Mouse (Mus musculus): ENCODE measurements at regions not wholly inside any gene's neighbourhood (a gene's known extent, or its start where the extent isn't known, plus 50 kb on each side); places are given as distances from the start of the nearest gene placed in this dataset.

DNA sequence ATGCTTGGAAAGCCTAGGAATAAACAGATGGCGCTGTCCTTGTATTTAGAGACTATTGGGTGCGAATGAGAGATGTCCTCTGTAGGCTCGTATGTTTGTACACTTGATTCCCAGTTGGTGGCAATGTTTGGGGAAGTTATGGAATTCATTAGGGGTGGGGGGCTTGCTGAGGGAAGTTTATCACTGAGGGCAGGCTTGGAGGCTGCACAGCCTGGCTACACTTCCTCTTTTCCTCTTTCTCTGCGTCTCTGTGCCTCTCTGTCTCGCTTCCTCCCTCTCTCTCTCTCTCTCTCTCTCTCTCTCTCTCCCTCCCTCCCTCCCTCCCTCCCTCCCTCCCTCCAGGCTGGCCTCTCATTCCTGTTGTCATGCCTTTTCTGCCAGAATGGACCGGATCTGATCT lies 104.2 kb upstream of the Arid2 start:
- no peak for DNase-seq (ENCODE audit: low read depth)

DNA sequence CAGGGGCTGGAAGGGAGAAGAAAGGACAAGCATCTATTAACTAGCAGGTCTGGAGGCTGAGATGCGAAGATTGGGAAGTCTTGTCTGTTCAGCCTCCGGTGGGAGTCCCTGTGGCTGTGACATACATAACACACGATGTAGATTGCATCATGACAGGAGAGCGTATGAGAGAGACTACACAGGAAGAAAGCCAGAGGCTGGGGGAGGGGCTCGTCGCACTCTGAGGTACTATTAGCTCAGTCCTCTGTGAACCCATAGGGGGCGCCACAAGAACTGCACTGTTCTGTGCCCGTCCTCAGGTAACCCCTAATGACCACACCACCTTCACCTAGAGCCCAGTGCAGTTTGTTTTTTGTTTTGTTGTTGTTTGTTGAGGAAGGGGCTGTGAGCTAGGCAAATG lies 102.7 kb upstream of the Arid2 start:
- DNase-seq (ENCODE audit: low read depth): no peak

DNA sequence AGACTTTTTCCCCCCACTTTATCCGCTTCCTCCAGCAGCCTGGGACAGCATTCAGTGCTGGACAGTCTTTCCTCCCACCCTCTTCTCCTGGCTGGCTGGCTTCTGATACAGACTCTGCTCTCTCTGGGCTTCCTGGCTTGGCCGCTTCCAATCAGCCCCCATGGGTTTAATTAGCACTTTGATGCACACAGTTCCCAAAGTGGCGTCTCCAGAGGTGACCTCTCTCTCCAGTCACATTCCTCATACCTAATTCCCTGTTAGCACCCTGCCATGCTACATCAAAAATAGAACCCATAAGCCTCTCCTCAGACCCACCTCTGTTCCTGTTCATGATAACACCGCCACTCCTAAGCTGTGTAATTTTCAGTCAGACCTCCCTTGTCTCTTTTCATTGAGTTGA lies 101.9 kb upstream of the Arid2 start:
- DNase-seq (ENCODE audit: low read depth): no peak

DNA sequence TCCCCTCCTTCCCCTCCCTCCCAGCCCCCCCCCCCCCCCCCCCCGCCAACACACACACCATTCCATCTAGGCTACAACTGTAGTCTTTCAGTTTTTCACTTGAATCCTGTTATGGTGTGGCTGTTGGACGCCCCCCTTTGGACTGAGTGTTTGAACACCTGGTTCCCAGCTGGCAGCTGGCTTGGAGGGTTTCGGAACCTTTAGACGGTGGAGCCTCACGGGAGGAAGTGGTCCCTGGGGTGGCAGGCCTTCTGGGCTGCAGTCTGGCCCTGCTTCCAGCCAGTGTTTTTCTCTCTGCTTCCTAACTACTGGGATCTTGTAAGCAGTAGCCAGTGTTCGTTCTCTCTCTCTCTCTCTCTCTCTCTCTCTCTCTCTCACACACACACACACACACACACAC lies 101.4 kb upstream of the Arid2 start:
- DNase-seq (ENCODE audit: low read depth): no peak

DNA sequence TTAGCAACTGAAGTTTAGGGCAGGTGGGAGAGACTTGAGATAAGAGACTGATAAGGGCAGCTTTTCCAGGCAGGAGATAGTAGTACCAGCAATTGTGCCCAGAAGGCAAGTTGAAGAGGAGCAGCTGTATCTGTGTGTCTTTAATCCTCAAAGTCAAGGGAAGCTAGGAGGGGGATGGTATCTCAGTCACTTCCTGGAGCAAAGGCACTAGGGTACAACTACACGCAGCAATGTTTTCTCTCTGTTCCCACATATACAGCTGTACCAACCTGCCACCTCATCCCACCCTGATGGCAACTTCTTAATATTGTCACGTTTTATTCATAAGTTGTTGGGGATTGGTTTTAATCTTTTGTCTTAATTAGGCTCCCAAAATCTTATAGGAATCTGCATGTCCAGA lies 97.8 kb upstream of the Arid2 start:
- no peak for DNase-seq (ENCODE audit: low read depth)

DNA sequence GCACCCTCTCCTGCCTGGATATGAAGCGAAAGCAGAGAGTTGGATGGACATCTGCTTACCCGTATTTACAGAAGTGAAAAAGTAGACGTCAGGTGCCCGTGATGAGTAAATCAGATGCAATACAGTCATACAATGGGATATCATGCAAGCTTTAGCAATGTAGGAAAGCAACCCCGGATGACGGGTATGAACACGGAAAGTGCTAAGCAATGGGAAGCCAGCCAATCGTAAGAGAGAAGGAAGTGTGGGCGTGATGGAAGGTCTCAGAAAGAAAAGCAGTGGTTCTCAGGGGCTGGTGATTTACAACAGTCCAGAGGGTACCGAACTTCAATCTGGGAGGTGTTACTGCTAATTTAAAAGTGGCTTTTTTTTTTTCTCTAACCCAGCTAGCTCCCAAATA lies 89.9 kb upstream of the Arid2 start:
- no peak for DNase-seq (ENCODE audit: low read depth)

DNA sequence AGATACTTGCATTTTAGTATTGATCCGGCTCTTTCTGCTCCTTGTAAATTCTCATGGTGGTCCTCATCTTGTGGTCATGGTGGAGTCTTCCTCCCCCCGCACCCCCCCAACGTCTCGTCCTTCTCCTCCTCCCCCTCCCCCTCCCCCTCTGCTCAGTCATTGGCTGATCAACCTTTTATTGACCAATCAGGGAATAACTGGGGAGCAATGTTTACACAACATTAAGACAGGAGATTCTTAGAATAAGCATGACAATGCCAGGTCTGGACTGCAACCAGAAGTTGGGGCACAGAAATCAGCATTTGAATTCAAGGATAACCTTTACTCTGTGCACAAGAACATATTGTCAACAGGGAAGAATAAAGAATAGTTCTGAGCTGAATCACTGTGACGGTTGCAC lies 89.4 kb upstream of the Arid2 start:
- no peak for DNase-seq (ENCODE audit: low read depth)

DNA sequence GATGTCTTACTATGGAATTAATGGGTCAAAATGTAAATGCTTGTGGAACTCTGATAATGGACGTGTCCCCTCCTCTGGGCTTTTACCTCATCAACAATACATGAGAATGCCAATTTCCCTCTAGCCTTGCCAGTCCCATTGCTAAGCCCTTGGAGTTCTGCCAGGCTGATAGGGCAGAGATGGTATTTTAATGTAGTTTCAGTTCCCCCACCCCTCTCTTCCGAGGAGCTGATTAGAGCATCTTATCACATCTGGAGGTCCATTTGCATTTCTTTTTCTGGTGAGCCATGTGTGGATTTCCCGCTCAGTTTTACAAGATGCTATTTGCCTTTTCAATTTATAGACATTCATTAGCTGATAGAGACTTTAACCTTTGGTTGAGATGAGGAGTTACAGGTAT lies 86.0 kb upstream of the Arid2 start:
- no peak for DNase-seq (ENCODE audit: low read depth)

DNA sequence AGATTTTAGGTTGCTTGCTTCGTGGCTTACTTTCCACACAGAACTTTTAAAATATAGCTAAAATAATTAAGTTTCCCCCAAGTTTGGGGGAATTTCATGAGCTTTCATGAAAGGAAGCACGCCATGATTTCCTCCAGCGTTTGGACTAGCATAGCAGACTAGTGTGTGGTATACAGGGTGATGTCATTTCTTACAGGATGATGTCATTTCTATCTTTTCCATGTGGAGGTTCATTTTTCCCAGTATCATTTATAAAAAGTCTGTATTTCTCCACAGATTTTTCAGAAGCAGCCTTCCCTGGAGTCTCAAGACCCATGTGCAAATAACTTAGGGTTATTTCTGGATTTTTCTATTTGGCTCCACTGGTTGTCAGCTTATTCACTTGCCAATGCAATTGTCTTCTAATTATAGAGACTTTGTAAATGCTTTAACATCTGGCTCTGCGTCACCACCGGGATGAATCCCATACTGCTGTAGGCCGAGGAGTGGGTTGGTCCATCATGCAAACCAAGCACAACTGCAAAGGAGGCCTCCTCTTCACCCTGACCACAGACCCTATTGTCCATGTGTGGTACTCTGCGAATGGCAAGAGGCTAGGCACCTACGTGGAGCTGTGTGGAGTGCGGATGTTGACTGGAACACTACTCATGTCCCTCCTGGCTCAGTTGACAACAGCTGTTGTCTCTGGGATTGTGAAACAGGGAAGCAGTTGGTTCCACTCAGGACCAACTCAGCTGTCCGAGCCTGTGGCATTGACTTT lies 85.4 kb upstream of the Arid2 start:
- no peak for DNase-seq (ENCODE audit: low read depth)

DNA sequence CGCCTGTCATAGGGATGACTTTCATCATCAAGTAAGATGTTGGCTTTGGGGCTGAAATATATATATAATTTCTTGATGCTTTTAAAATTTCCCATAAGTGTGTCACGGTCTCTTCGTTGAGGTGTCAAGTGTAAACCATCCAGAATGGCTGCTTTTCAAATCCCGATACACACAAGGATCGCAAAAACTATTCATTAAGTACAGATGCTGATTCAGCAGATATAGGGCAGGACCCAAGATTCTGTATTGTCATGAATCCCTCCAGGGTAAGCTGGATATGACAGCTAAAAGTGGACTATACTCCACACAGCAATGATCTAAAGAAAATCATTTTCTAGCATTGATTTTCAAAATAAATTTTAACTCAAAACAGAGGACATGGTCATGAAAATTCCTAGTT lies 83.1 kb upstream of the Arid2 start:
- DNase-seq (ENCODE audit: low read depth): no peak

DNA sequence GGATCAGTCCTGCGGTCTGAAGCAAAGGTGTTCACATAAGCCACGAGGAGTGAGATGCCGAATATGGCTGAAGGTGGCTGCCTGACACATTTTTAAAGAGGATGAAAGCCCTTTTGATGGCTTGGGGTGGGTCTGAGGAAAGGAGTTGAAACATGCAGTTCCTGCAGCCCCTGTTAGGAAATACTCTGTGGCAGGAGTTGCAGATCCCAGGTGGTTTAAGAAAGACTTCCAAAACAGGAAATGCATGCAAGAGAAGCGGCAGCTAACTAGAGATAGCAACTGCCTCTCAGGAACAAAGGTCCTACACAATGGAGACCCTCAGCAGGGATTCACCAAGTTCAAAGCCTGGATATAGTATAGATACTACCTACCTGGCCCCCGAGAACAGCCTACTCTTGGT lies 82.7 kb upstream of the Arid2 start:
- no peak for DNase-seq (ENCODE audit: low read depth)

DNA sequence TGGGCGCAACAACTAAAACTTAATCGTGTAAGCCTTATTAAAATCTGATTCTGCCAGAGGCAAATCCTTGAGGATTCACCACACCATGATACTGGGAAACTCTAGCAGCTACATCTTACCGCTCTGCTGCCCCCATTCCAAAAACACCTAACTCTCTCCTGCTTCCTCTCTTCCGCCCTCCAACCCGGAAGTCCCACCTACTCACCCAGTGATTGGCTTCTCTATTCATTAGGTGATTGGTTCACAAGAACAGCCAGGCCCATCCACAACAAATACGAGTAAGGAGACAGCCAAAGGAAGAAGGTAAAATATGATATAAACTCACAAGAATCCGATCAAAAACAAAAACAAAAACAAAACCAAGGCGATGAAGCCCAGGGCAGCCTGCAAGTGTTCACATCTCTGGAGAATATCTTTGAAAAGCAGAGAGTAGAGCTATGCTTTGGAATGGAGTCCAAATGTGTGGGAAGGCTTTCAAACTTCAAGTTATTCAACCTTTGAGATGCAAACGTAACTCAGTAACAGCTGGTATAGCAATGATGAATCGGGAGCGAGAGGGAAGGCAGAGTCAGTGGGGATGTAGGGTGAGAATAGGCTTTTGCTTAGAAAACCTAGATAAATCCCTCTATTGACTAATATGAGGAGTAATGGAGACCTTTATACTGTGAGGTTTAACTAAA lies 76.5 kb upstream of the Arid2 start:
- no peak for DNase-seq (ENCODE audit: low read depth)

DNA sequence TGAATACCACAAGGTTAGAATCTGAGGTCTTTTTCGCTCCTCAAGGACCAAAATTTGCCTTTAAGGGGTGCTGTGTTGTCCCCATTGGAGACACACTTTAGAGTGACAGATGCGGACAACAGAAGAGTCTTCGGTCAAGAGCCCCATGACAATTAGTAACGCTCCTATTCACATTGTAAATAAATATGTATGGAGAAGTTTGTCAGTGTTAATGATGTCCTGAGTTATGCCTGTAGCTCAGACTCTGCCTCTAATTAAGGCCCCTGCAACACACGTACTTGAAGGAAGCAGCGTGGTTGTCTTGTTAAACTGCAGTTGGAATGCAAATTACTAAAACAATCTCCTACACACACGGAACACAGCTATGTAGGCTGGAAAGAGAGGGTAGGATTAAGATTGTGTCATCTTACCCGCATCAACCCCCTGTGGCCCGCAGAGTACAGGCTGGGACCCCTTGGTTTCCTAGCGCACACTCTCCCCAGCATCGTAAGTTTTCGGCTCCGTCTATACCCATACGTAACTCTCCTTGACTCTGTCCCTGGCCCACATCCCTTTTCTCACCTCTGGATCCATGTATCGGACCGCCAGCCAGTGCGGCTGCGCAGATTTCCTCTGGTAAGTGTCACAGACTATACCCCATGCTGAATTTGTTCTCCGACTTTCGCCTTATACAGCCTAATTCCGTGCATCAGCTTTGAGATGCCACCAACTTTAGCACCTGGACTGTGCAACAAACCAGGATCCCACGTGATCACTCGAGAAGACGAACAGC lies 73.6 kb upstream of the Arid2 start:
- no peak for DNase-seq (ENCODE audit: low read depth)

DNA sequence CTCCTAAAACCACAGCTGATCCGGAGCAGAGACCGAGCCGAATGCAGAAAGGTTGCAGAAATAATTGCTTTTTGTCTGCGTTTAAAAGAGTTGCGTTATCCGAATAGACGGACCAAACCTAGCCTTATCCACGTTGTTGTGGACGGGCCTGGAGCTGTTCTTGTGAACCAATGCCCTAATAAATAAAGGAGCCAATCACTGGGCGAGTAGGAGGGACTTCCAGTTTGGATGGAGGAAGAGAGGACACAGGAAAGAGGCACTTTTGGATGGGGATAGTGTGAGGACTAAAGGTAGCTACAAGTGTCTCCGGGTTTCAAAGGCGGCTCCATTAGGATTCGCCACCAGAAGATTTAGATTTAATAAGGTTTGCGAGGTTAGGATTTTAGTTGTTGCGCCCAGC lies 69.4 kb upstream of the Arid2 start:
- no peak for DNase-seq (ENCODE audit: low read depth)

DNA sequence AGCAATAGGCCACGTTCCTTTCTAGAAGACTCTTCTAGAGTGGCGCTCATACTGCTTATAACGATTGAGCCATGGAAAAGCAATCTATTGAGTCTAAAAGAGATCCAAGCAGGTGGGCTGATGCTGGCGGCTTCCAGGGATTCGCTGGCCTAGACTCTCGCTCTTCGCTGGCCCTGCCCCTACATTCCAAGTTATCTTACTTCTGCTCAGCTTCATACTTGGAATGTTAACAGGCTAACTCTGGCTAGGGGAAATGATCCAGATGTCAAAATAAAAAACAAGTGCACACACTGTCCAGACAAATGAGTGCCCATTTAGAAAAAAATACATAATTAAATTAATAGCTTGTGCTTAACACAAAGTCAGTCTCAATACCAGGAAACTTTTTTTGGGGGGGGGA lies 67.6 kb upstream of the Arid2 start:
- no peak for DNase-seq (ENCODE audit: low read depth)

DNA sequence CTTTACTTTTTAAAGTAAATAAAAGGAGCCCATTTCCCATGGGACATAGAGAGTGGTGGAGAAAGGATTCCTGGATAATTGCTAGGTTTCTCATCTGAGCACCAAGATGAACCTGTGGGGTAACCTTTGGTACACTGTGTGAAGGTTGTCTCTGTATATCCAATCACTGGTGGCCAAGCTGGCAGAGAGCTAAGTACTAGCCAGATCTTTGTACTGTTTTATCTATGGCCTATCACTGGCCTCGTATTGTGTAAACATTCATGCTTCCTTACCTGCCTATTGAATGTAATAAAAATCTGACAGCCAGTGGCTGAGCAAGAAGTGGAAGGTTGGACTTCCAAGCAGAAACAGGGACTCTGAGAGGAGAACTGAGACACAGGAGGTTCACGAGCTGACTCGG lies 55.3 kb upstream of the Arid2 start:
- no peak for DNase-seq (ENCODE audit: low read depth)

DNA sequence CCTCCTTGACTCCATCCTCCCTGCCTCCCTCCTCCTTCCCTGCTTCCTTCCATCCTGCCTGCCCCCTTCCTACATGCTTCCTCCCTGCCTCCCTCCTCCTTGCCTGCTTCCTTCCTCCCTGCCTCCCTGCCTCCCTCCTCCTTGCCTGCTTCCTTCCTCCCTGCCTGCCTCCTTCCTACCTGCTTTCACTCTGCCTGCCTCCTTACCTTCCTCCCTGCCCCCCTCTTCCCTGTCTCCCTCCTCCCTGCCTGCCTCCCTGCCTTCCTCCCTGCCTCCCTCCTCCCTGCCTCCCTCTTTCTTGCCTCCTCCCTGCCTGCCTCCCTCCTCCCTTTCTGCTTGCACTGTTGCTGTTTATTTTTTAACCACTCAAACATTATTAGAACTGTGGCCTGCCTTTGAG lies 54.2 kb upstream of the Arid2 start:
- no peak for DNase-seq (ENCODE audit: low read depth)

DNA sequence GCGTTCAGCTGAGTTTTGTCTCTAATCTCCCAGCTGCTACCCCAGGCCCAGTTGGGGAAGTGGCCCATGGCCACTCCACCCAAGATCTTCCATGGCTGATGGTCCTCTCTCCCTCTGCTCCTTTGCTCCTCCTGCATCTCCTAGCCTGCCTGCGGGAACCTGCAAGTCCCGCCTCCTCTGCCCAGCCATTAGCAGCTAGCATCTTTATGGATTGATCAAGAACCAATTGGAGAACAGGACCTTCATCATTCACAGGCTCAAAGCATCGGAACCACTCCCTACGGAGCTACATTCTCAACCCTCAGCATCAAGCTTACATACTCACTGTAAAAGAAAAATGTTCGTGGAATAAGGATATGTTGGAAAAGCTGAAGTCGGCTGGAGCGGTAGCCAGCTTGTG lies 52.5 kb upstream of the Arid2 start:
- DNase-seq (ENCODE audit: low read depth): no peak
